Mouse (Mus musculus) hindbrain, embryonic 14.5 days (tissue): Measurements from ENCODE around the gene C1qtnf1. TPM values are rescaled to one million over a fixed set of nuclear protein-coding genes. Genes with fewer than 3 reads are reported as not detected.
"Not testable (repeated sequence)": the region's sequence is repeated elsewhere in the genome, so short reads cannot be mapped to it uniquely, and the experiment has no call there.

ENCODE experiments used
- ATAC-seq: fragments of 200-750 bp; cut with Nextera tagmentation; 2 replicates; pipeline ENCODE4 v1.8.0; 2017; ENCODE audit warnings: moderate number of reproducible peaks, mild to moderate bottlenecking, moderate TSS enrichment, moderate library complexity; ENCODE audit not compliant: low FRiP score
- DNase-seq: peaks from one replicate; pipeline ENCODE4 v3.0.0-alpha.2; 2015; ENCODE audit warnings: low spot score
- H3K27ac ChIP-seq: fragments of 300-500 bp; sonication (generic); 2 replicates; pipeline ENCODE4 v1.5.1; 2014; ENCODE audit warnings: mild to moderate bottlenecking, moderate library complexity
- H3K27me3 ChIP-seq: fragments of 300-500 bp; sonication (generic); 2 replicates; pipeline ENCODE4 v1.6.1; 2014; ENCODE audit warnings: mild to moderate bottlenecking, low read length, mixed read lengths; ENCODE audit not compliant: control insufficient read depth, insufficient read depth
- H3K36me3 ChIP-seq: fragments of 300-500 bp; sonication (generic); replicated peaks from 2 replicates; pipeline ENCODE4 v1.6.1; 2014; ENCODE audit not compliant: control insufficient read depth, insufficient read depth
- H3K4me1 ChIP-seq: fragments of 300-500 bp; sonication (generic); replicated peaks from 2 replicates; pipeline ENCODE4 v1.6.1; 2014; ENCODE audit warnings: antibody characterized with exemption, low read length, mixed read lengths; ENCODE audit not compliant: control insufficient read depth, insufficient read depth
- H3K4me2 ChIP-seq: fragments of 300-500 bp; sonication (generic); replicated peaks from 2 replicates; pipeline ENCODE4 v1.6.1; 2014; ENCODE audit warnings: mild to moderate bottlenecking, moderate library complexity
- H3K4me3 ChIP-seq: fragments of 300-500 bp; sonication (generic); replicated peaks from 2 replicates; pipeline ENCODE4 v1.5.1; 2014; ENCODE audit warnings: mild to moderate bottlenecking, low read length
- H3K9ac ChIP-seq: fragments of 300-500 bp; sonication (generic); 2 replicates; pipeline ENCODE4 v1.6.1; 2014
- H3K9me3 ChIP-seq: fragments of 300-500 bp; sonication (generic); 2 replicates; pipeline ENCODE4 v1.6.1; 2016; ENCODE audit warnings: low read length; ENCODE audit not compliant: control insufficient read depth
- WGBS: fragments of 180-500 bp; shearing (Covaris S2); extraction: QIAGEN DNeasy Blood & Tissue Kit; methylation state at CpG from one replicate; pipeline ENCODE4 v1.1.7; 2014; 5-methylcytosine and 5-hydroxymethylcytosine counted together
- polyA plus RNA-seq: library from polyadenylated mRNA; unstranded; fragments of >200 nt; fragmentation: Nextera tagmentation; extraction: Ambion mirVana; gene quantifications from 2 replicates; pipeline ENCODE4 v1.2.1, GENCODE M21; 2014

C1qtnf1 gene
- 5.0 and 5.2 TPM in 2 replicates for polyA plus RNA-seq

DNA sequence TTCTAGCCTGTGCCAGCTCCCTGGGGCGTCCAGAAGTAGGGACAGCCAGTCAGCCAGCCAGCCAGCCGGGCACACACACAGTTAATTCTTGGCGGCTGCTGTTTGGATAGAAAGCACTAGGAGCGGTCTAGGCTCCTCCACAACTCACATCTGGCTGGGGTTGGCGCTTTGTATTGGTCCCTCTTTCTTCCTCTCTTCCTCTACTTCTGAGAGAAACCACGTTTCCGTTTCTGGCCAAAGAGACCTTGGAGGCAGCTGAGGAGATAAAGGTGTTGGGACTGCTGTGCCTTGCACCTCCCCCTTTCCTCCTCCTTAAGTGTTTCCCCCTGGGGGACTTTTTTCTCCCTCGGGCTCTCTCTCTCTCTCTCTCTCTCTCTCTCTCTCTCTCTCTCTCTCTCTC is at the start of gene C1qtnf1:
Gene C1qtnf1 (plus strand): TSS at position 218 of the 400 bp plus-strand sequence.
- peak; percentile 41 for DNase-seq
- H3K36me3 ChIP-seq: no peaks in the 10 kb centered on the region
- peak within 1 kb of the TSS; percentile 37 for H3K4me2 ChIP-seq
- ATAC-seq: no peak
- 4% methylated on average over 8 of the region's 8 CpGs for WGBS
- no peaks in the 10 kb centered on the region for H3K27me3 ChIP-seq
- H3K27ac ChIP-seq: peak within 1 kb of the TSS; percentile 28
- no peaks in the 10 kb centered on the region for H3K9me3 ChIP-seq
- peaks cover 36% of the 10 kb centered on the region for H3K4me1 ChIP-seq
- H3K9ac ChIP-seq: peak within 1 kb of the TSS; percentile 5
- peak within 1 kb of the TSS; percentile 7 for H3K4me3 ChIP-seq

GRCm38 (mm10) chr11:118378656-118379055 is 49.3 kb upstream of the C1qtnf1 start:
- no peaks in the 10 kb centered on the region for H3K9me3 ChIP-seq
- H3K4me3 ChIP-seq: no peak overlapping the region
- ATAC-seq (no peak), DNase-seq (no peak)
- no peaks in the 10 kb centered on the region for H3K36me3 ChIP-seq
- no peaks in the 10 kb centered on the region for H3K4me1 ChIP-seq
- WGBS: 85% methylated on average over 6 of the region's 6 CpGs
- H3K9ac ChIP-seq: no peak overlapping the region
- no peak overlapping the region for H3K27ac ChIP-seq
- H3K4me2 ChIP-seq: no peak overlapping the region
- H3K27me3 ChIP-seq: no peaks in the 10 kb centered on the region

DNA sequence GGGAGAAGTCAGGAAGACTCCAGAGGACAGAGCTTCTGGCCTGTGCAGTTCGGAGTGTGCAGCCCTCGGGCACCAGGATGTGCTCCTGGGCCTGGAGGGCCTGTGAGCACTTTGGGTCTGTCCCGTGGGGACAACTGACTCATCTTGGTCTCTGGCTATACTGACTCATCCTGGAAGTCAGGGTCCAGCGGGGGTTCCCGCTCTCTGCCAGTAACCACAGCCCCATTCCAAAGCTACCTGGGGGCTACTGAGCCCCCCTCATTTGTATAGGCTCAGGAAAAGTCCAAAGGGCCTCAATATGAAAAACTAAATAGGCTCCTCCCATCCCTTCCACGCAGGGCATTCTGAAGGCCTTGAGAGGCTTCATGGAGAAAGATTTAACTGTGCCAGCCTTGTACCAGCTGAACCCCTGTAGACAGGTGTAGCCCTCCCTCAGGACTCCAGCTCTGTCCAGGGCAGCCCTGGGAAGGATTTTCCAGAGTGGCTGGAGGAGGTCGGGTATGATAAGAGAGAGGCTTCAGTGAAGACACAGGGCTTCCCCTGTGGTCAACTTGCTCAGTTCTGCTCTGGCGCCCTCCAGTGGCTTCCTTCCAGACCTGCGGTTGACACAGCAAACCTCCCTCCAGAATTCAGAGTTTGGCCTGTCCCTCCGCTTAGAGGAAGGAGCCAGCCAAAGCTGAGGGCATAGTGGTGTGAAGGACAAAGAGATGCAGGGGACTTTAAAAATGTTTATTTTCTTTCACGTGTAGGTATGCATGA is 48.6 kb upstream of the C1qtnf1 start:
- WGBS: 45% methylated on average over 11 of the region's 11 CpGs
- no peak overlapping the region for H3K4me2 ChIP-seq
- no peak overlapping the region for H3K9ac ChIP-seq
- H3K4me3 ChIP-seq: no peak overlapping the region
- DNase-seq (peak; percentile 78), ATAC-seq (no peak)
- H3K27ac ChIP-seq: no peak overlapping the region
- H3K4me1 ChIP-seq: no peaks in the 10 kb centered on the region
- H3K36me3 ChIP-seq: no peaks in the 10 kb centered on the region
- no peaks in the 10 kb centered on the region for H3K27me3 ChIP-seq
- H3K9me3 ChIP-seq: no peaks in the 10 kb centered on the region

DNA sequence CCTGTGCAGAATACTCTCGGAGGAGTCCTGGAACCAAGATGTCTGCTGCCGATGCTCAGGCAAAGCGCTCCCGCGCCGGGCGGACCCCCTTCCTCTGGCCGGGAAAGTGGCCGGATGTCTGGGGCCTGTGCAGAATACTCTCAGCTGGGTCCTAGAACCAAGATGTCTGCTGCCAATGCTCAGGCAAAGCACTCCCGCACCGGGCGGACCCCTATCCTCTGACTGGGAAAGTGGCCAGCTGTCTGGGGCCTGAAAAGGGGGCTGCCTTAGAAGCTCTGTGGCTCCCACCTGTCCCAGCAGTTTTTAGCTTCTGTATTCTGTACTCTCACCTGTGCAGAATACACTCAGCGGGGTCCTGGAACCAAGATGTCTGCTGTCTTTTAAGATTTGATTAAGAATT is 40.2 kb upstream of the C1qtnf1 start:
- not testable (repeated sequence) for H3K4me2 ChIP-seq, H3K9ac ChIP-seq, H3K36me3 ChIP-seq, H3K27ac ChIP-seq, H3K4me1 ChIP-seq, H3K9me3 ChIP-seq, DNase-seq, H3K4me3 ChIP-seq, ATAC-seq, H3K27me3 ChIP-seq
- WGBS: 95% methylated on average over 13 of the region's 13 CpGs

GRCm38 (mm10) chr11:118393991-118394390 is 34.0 kb upstream of the C1qtnf1 start:
- DNase-seq (no peak), ATAC-seq (no peak)
- Histone ChIP-seq H3K9ac (no peak overlapping the region), H3K9me3 (no peaks in the 10 kb centered on the region), H3K27ac (no peak overlapping the region), H3K4me1 (no peaks in the 10 kb centered on the region), H3K27me3 (no peaks in the 10 kb centered on the region), H3K4me3 (no peak overlapping the region), H3K4me2 (no peak overlapping the region), H3K36me3 (no peaks in the 10 kb centered on the region)
- 78% methylated on average over 5 of the region's 5 CpGs for WGBS

DNA sequence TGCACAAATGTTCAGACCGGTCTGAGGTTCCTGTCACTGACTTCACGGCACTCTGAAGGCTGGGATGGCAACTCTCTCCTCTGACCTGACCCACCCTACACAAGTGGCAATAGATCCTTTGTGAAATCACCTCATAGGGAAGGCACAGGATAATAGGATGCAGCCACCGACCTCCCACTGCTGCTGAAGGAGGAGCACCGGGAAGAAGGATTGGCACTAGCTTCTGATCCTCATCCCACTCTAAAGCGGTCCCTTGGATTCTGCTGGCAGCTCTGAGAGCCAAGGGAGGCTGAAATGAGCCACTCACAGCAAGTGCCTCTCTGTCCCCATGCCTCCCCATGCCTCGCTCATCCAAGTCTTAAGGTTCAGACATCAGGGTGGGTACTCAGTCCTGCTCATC is 33.5 kb upstream of the C1qtnf1 start:
- no peaks in the 10 kb centered on the region for H3K27me3 ChIP-seq
- no peaks in the 10 kb centered on the region for H3K4me1 ChIP-seq
- no peaks in the 10 kb centered on the region for H3K36me3 ChIP-seq
- no peak overlapping the region for H3K4me2 ChIP-seq
- DNase-seq: no peak
- H3K27ac ChIP-seq: no peak overlapping the region
- no peaks in the 10 kb centered on the region for H3K9me3 ChIP-seq
- no peak overlapping the region for H3K4me3 ChIP-seq
- no peak overlapping the region for H3K9ac ChIP-seq
- ATAC-seq: no peak
- WGBS: 51% methylated on average over 6 of the region's 6 CpGs

- H3K4me3 ChIP-seq: no peak overlapping the region
- 94% methylated on average over 26 of the region's 26 CpGs for WGBS
Observed at GRCm38 (mm10) chr11:118397806-118398530, 30.0 kb upstream of the C1qtnf1 start.

DNA sequence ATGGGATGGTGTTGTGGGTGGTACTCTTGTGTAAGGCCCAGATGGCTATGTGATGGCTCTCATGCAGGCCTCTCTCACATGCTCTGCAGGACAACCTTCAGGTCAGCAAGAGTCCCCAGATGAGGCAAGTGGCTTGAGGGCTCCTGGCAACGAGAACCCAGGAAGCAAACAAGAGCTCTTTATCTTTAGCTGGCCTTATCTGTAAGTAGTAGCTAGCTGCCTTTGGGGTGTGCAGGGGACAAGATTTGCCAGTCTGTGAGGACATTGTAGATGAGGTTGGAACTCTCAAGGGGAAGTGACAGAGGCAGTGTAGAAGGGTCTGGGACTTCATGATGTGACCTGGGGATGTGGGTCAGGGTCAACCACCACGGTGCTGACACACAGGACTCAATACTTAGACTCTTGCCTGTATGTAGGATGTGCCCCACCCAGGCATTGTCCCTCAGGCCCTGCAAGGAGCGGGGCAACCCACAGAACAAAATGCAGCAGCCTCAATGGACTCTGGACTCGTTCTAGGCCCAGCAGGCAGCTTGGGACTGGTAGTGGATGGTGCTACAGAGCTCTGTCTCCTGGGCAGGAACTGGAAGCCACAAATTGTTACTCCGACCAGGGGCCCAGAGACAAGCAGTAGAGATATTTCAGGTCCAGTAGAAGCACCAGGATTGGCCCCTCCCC is 28.0 kb upstream of the C1qtnf1 start:
- no peak overlapping the region for H3K4me3 ChIP-seq
- H3K9ac ChIP-seq: no peak overlapping the region
- no peaks in the 10 kb centered on the region for H3K9me3 ChIP-seq
- H3K4me1 ChIP-seq: no peaks in the 10 kb centered on the region
- no peaks in the 10 kb centered on the region for H3K36me3 ChIP-seq
- 82% methylated on average over 5 of the region's 5 CpGs for WGBS
- DNase-seq (no peak), ATAC-seq (no peak)
- no peaks in the 10 kb centered on the region for H3K27me3 ChIP-seq
- H3K27ac ChIP-seq: no peak overlapping the region
- no peak overlapping the region for H3K4me2 ChIP-seq

More at GRCm38 (mm10) chr11:118397806-118398530, 30.0 kb upstream of the C1qtnf1 start:
- H3K27ac ChIP-seq: no peak overlapping the region
- no peaks in the 10 kb centered on the region for H3K36me3 ChIP-seq
- H3K4me1 ChIP-seq: no peaks in the 10 kb centered on the region
- no peak overlapping the region for H3K4me2 ChIP-seq
- ATAC-seq (no peak), DNase-seq (no peak)
- H3K9me3 ChIP-seq: no peaks in the 10 kb centered on the region
- H3K9ac ChIP-seq: no peak overlapping the region
- H3K27me3 ChIP-seq: no peaks in the 10 kb centered on the region

- WGBS: 42% methylated on average over 6 of the region's 6 CpGs
- Histone ChIP-seq H3K4me2 (no peak overlapping the region), H3K27me3 (no peaks in the 10 kb centered on the region), H3K4me3 (no peak overlapping the region), H3K9me3 (no peaks in the 10 kb centered on the region), H3K36me3 (0 out of 2 replicates have a peak, but pooled peaks cover 2% of the 10 kb centered on the region), H3K4me1 (no peaks in the 10 kb centered on the region), H3K27ac (no peak overlapping the region), H3K9ac (no peak overlapping the region)
- no peak for DNase-seq
- no peak for ATAC-seq
Observed at GRCm38 (mm10) chr11:118400566-118400936, 27.5 kb upstream of the C1qtnf1 start.
